Mouse (Mus musculus) testis, adult 2 months (tissue): ENCODE measurements at regions not wholly inside any gene's neighbourhood (a gene's known extent, or its start where the extent isn't known, plus 50 kb on each side); places are given as distances from the start of the nearest gene placed in this dataset.

Experiments used
- H3K27ac ChIP-seq: fragments of 200-500 bp; 2 replicates; pipeline ENCODE4 v1.5.1; 2012; ENCODE audit warnings: low read depth, low read length; ENCODE audit not compliant: control insufficient read depth, insufficient read depth
- H3K27me3 ChIP-seq: fragments of 200-500 bp; 2 replicates; pipeline ENCODE4 v1.6.1; 2012; ENCODE audit warnings: mild to moderate bottlenecking, low read length, moderate library complexity; ENCODE audit not compliant: control insufficient read depth, insufficient read depth
- H3K36me3 ChIP-seq: fragments of 200-500 bp; 2 replicates; pipeline ENCODE4 v1.6.1; 2012; ENCODE audit warnings: mild to moderate bottlenecking, low read length; ENCODE audit not compliant: control insufficient read depth, insufficient read depth
- H3K4me1 ChIP-seq: fragments of 200-500 bp; 2 replicates; pipeline ENCODE4 v1.6.1; 2012; ENCODE audit warnings: low read length; ENCODE audit not compliant: control insufficient read depth, insufficient read depth
- H3K4me3 ChIP-seq: fragments of 200-500 bp; 2 replicates; pipeline ENCODE4 v1.5.1; 2012; ENCODE audit warnings: low read depth, mild to moderate bottlenecking, low read length, moderate library complexity, mixed read lengths; ENCODE audit not compliant: control insufficient read depth
- CTCF ChIP-seq: fragments of 200-500 bp; IDR thresholded peaks from 2 replicates; pipeline ENCODE4 v1.5.1; 2012; ENCODE audit warnings: low read depth, mild to moderate bottlenecking, inconsistent platforms, low read length, moderate library complexity; ENCODE audit not compliant: control insufficient read depth, insufficient read depth, insufficient replicate concordance
- POLR2A ChIP-seq: fragments of 200-500 bp; IDR thresholded peaks from 2 replicates; pipeline ENCODE4 v1.6.1; 2012; ENCODE audit warnings: low read depth, mild to moderate bottlenecking, inconsistent platforms, low read length, moderate library complexity; ENCODE audit not compliant: control insufficient read depth

DNA sequence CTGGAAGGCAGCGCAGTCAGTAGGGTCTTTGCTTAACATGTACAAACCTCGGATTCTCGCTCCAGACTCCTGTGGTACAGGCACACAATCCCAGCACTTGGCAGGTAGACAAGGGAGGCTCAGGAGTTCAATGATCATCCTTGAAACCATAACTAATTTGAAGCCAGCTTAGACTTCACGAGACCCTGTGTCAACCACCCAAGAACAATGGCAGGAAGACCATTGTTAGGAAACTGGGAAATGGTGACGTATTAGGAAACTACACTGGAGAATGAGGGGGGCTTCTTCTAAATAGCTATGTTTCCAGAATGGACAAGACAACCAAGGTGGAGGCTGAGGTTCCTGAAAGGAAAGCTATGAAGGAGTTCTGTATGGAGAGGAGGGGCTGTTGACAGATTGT, 313.1 kb upstream of the Adgrl2 start:
- H3K27ac ChIP-seq: no peak overlapping the region
- no peaks in the 10 kb centered on the region for H3K4me1 ChIP-seq
- H3K27me3 ChIP-seq: no peaks in the 10 kb centered on the region
- H3K4me3 ChIP-seq: no peak overlapping the region
- no peak for TF ChIP-seq POLR2A
- TF ChIP-seq CTCF: no peak
- H3K36me3 ChIP-seq: no peaks in the 10 kb centered on the region

- Histone ChIP-seq H3K36me3 (no peaks in the 10 kb centered on the region), H3K27me3 (no peaks in the 10 kb centered on the region), H3K27ac (no peak overlapping the region), H3K4me1 (no peaks in the 10 kb centered on the region), H3K4me3 (no peak overlapping the region)
- TF ChIP-seq CTCF (no peak), POLR2A (no peak)
Measured at GRCm38 (mm10) chr3:149300002-149300401, 309.6 kb upstream of the Adgrl2 start.

- H3K4me3 ChIP-seq: no peak overlapping the region
- no peaks in the 10 kb centered on the region for H3K27me3 ChIP-seq
- no peaks in the 10 kb centered on the region for H3K4me1 ChIP-seq
- TF ChIP-seq POLR2A (no peak), CTCF (no peak)
- no peaks in the 10 kb centered on the region for H3K36me3 ChIP-seq
- H3K27ac ChIP-seq: no peak overlapping the region
Measured at GRCm38 (mm10) chr3:149296419-149296962, 306.1 kb upstream of the Adgrl2 start.

GRCm38 (mm10) chr3:149295942-149296341, 305.6 kb upstream of the Adgrl2 start:
- H3K27me3 ChIP-seq: no peaks in the 10 kb centered on the region
- TF ChIP-seq POLR2A: no peak
- no peak for TF ChIP-seq CTCF
- no peaks in the 10 kb centered on the region for H3K4me1 ChIP-seq
- H3K27ac ChIP-seq: no peak overlapping the region
- no peaks in the 10 kb centered on the region for H3K36me3 ChIP-seq
- no peak overlapping the region for H3K4me3 ChIP-seq

GRCm38 (mm10) chr3:149295257-149295831, 305.0 kb upstream of the Adgrl2 start:
- H3K27ac ChIP-seq: no peak overlapping the region
- no peaks in the 10 kb centered on the region for H3K27me3 ChIP-seq
- H3K36me3 ChIP-seq: no peaks in the 10 kb centered on the region
- no peak overlapping the region for H3K4me3 ChIP-seq
- no peaks in the 10 kb centered on the region for H3K4me1 ChIP-seq
- TF ChIP-seq CTCF (no peak), POLR2A (no peak)

GRCm38 (mm10) chr3:149294445-149294844, 304.1 kb upstream of the Adgrl2 start:
- Histone ChIP-seq H3K27ac (no peak overlapping the region), H3K4me3 (no peak overlapping the region), H3K36me3 (no peaks in the 10 kb centered on the region), H3K4me1 (no peaks in the 10 kb centered on the region), H3K27me3 (no peaks in the 10 kb centered on the region)
- no peak for TF ChIP-seq CTCF
- TF ChIP-seq POLR2A: no peak

DNA sequence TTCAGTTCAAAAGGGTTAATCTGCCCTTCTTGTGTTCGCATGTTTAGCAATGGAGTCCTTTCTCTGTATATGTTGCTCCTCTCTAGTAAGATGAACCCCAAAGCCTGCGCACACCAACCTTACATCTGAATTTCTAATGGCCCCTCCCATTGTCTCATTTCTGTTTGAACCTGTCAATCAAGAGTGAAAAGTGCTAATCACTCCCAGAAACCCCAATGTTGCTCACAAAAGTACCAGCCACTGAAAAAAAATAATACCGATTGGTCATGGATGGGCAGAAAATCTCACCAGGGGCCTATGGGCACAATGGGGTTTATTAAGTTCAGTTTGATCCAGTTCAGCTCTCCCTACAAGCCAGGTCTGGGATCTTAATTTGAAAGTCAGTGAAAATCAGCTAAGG, 302.1 kb upstream of the Adgrl2 start:
- Histone ChIP-seq H3K27ac (no peak overlapping the region), H3K36me3 (no peaks in the 10 kb centered on the region), H3K27me3 (no peaks in the 10 kb centered on the region), H3K4me1 (no peaks in the 10 kb centered on the region), H3K4me3 (no peak overlapping the region)
- TF ChIP-seq POLR2A (no peak), CTCF (no peak)
